Mouse (Mus musculus) NIH3T3 (cell line): ENCODE measurements around the gene Gfra1.

Experiments used
- DNase-seq: peaks from one replicate; pipeline ENCODE4 v3.0.0-alpha.2; 2012; ENCODE audit warnings: low read depth

Gene Gfra1

GRCm38 (mm10) chr19:58455496-58456061, at the start of gene Gfra1:
Gene Gfra1 (minus strand): TSS chr19:58455909.
- peak; percentile 85 for DNase-seq

- DNase-seq, result no peak
Measured at GRCm38 (mm10) chr19:58500049-58500448, 44.3 kb upstream of the Gfra1 start.

DNA sequence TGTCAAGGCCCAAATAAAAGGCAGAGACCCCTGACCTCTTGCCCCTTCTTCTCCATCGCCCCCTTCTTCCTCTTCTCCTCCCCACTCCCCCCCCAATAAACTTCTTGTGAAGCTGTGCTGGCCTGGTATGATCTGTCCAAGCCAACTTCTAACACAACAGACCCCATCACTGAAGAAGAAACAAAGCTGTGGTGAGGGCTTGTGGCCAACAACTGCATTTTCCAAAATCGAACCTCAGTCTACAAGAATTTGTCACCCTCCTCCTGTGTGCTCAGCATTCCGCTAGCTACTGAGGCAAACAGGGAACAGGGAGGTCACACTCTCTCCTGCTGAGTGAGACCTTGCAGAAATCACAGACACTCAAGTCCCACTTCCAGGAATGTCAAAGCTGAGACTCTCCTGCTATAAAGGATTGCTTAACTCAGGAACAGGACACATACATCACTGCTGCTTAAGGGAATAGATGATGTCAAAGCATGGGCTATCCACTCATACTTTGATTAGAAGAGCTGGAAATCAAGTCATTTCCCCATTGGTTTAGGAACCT, 43.8 kb upstream of the Gfra1 start:
- DNase-seq, result no peak

GRCm38 (mm10) chr19:58497106-58497505, 41.4 kb upstream of the Gfra1 start:
- DNase-seq, result peak; percentile 60

DNA sequence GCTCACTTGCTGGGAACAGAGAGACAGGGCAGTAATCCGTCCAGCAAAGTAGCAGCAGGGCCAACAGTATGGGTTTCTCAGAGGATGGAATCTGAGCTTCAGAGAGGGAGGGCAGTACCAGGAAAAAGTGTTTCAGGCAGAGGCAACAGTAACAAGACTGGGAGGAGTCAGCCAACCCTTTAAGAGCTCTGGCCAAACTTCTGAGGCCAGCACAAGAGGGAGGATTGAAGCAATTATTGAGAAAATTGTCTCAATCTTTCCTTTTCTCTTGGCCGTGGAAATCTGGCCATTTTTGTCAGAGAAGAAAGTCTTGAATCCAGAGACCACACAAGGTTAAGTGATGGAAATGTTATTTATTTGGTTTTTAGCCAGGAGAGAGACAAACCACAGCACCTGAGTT, 31.0 kb upstream of the Gfra1 start:
- DNase-seq, result peak; percentile 51

- DNase-seq, result no peak
Measured at GRCm38 (mm10) chr19:58482373-58482977, 26.8 kb upstream of the Gfra1 start.

GRCm38 (mm10) chr19:58474251-58474650, 18.5 kb upstream of the Gfra1 start:
- no peak for DNase-seq

- peak; percentile 96 for DNase-seq
Measured at GRCm38 (mm10) chr19:58469421-58469820, 13.7 kb upstream of the Gfra1 start.

- no peak for DNase-seq
Measured at GRCm38 (mm10) chr19:58468331-58468730, 12.6 kb upstream of the Gfra1 start.

DNA sequence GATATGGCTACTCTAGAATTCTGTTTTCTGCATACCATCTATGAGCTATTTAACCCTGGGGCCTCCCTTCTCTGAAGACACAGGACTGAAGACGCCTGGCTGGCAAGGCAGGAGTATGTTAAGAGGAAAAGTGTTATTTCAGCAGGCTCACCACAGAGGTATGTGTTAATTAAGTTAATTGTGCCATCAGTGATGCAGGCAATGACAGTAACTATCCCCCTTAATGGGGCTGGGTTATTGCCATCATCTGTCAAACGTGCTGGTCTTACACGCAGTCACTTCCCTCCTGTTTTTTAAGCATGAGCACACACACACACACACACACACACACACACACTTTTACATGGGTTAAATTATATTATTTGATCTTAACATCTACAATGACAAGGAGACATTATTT, 8.0 kb upstream of the Gfra1 start:
- no peak for DNase-seq

- no peak for DNase-seq
Measured at GRCm38 (mm10) chr19:58460361-58461022, 4.8 kb upstream of the Gfra1 start.

DNA sequence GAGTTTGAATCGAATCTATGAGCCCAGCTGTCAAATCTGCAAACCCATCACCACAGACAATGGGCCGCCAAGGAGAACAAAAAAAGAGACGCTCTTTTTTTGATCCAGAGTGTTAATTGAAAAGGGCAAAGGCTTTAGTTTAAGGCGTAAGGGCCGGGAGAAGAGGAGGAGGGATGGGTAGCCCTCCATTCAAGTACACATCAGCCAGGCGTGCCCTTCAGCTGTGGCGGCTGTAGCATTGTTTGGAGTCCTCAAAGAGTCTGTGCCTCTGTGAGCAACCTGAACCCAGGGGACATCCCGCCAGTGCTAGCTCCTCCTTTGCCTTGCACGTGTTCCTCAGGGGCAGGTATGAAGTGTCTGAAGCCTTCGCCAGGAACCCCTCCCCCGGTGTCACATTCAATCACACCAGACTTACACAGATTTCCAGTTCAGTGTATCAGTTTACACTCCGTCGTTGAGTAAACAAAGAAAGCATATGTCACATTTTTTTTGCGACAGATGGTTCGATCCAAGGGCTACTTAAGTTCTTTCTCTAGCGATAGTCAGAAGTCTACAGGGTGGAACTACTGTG, 867 bp upstream of the Gfra1 start:
- DNase-seq, result peak; percentile 31

- peak; percentile 70 for DNase-seq
Measured at GRCm38 (mm10) chr19:58455061-58455495, 631 bp downstream of the Gfra1 start.

DNA sequence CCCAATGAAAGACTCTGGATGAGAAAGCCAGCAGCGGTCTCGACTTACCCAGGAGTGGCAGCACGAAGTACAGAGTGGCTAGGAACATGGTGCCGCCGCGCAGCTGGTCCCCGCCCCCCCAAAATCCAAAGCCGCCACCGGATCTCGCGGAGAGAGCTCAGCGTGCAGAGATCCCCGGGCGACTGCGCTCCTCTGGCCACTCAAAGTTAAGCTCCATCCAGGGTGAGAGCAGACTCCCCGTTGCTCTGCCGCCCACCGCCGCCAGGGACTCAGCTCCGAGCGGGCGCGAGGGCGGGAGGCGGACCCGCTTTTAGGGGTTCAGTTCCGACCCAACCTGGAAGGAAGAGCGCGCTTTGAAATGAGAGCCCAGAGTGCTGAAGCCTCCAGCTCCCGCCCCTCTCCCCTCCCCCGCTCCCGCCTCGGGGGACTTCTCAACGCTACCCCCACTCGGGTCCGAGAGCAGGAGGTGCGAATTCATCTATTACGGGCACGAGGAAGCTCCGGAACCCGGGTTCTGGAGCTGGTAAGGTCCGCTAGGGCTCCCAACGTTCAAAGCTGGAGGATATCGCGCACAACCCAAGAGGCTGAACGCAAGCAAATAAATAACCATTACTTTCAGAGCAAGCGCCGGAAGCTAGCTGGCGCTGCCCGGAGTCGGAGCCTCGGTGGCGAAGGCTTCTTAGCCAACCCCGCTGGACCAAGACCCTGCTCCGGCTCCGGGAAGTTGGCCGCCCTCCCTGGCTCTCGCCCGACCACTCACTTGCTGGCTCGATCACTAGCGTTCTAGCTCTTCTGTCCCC, 1.2 kb downstream of the Gfra1 start:
- peak; percentile 39 for DNase-seq

- DNase-seq, result no peak
Measured at GRCm38 (mm10) chr19:58453581-58453980, 2.1 kb downstream of the Gfra1 start.

DNA sequence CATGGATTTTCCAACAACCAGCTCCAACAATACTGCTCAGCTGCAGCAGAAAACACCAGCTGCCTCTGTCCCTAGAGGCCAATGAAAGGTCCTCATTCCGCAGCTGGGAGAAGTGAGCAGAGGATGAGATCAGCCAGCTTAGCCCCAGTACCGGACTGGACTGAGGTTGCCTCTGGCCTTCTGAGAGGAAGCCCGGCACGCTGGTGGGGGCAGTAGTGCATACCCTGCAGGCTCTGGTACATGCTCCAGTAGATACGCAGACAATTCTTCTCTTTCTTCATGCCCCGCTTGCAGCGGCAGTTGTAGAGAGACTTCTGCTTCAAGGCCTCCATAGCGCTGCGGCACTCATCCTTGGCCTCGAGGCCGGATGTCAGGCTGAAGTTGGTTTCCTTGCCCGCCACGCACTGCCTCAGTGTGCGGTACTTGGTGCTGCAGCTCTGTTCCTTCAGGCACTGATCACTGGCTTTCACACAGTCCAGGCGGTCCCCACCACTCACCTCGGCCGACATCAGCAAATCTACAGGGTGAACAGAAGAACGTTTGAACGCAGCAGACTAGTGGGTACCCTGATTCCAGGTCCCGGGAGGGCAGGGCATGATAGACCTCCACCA, 2.7 kb downstream of the Gfra1 start:
- DNase-seq, result no peak

DNA sequence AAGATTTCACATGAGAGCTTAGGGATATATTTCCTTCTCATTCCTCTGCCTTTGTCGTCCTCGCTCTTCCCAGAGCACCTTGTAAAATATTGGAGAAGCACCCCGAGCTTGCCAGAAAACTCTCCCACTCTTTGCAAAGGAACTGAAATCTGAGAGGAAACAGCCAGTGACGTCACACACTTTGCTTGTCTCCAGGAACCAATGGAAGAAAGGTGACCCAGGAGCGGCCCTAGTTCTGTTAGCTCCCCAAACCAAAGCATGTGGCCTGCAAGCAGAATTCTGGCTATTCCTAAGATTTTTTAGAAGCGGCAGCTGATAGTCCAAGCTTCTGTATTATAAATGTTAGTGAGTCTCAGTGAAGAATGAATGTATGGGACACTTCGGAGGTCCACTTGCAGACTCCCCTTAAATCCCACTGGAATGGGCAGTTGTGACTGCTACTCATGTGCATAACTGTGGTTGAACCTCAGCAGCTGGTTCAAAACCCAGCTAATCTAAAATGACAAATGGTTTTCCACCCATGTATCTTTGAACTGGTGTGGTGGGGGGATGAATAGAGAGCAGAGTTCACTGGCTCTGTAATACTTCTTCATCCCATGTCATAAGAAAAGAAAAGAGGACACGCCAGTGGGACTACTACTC, 3.4 kb downstream of the Gfra1 start:
- DNase-seq, result no peak

DNA sequence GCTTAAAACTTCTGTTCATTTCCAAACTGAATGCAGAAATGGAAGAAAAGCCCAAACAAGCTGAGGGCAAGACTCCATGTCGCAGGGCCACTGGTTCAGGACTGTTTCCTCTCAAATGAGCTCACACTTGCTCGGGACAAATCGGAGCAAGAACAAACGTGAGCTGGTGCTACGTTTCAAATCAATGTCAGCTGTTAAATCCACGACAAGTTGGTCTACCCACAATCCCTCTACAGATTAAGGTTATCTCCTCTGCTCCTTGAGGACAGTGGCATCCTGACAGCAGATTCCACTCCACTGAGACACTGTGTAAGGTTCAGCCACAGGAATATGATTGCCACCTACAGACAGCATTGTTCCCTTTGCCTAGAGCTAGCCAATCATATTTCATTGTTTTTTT, 4.4 kb downstream of the Gfra1 start:
- peak; percentile 49 for DNase-seq

DNA sequence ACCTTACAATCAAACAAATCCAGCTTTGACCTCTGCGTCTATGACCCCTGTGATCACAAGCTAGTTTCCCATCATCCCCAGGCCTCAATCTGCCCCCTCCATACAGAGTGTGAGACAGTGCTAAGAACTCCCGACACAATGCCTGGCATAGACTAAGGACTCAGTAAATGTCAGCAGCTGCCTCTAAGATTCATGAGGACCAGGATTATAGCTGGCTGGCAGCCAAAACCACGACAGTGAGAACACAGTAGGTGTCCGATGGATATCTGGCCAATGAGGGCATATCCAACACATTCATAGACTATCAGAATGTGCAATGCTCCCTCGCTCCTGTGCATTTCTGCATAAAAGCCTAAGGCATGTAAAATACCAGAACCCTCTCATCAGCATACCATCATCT, 5.0 kb downstream of the Gfra1 start:
- peak; percentile 71 for DNase-seq

GRCm38 (mm10) chr19:58442785-58443732, 12.7 kb downstream of the Gfra1 start:
- DNase-seq, result no peak
